Mouse (Mus musculus) kidney, postnatal 10 days (tissue): ENCODE measurements around the gene Vipr1.
"Not testable (repeated sequence)": the region's sequence is repeated elsewhere in the genome, so short reads cannot be mapped to it uniquely, and the experiment has no call there.

ENCODE experiments used
- DNase-seq: peaks from one replicate; pipeline ENCODE4 v3.0.0; 2021; ENCODE audit warnings: mixed read lengths

Vipr1 gene

DNA sequence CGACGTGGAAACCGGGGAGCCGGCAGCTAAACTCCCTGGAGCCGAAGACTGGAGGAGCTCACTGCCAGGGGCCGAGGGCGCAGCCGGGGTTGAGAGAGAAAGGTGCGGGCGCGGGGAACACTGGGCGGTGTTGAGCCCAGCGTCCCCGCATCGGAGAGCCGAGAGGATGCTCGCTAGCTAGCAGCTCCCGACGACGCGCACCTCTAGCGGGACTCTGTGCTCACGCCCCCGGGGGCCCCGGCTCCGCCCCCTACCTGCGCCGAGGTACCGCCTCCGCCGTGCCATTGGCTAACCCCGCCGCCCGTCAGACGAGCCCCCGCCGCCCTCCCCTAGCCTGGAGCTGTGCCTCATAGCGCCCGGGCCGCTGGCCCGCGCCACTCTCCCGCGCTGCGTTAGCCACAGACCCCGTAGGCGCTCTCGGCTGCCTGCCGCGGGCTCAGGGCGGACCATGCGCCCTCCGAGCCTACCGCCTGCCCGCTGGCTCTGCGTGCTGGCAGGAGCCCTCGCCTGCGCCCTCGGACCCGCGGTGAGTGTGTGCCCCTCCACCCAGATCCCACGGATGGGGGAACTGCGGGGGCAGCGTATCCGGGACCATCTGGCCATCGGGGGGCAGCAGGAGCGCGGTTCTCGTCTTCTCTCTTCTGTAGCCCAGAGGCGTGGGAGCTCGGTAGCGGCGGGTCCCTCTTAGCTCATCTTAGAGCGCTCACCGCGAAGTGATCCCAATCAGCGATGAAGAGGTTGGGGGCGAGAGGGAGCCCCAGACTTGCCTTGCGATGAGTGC lies at the start of gene Vipr1:
Gene Vipr1, plus strand, starts transcription at position 316 of the 781 bp plus-strand sequence.
- peak; percentile 81 for DNase-seq

DNA sequence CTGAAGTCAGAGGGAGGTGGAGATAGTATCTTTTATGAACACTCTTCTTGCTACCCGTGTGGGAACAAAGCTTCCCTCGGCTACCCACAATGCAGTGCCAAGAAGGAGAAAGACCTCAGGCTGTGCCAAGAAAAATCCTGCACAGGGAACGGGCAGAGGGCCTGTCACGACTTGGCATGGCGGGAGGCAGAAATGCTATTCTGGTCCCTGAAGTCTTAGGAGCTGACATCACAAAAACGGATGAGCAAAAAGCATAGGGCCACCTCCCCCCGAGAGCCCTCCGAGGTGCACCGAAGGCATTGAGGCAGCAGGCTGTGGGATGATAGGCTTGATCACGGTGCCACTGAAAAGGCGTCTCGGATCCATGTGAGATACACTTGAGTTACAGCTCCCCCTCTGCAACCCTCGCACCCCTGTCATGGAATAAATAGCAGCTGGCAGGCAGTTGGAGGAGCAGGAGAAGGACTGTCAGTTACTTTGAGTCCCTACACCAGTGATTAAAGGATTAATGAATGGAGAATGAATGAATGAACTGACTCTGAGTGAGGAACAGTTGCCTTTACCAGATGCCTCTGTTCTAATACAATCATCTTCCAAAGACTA lies 49.5 kb upstream of the Vipr1 start:
- DNase-seq, result no peak

DNA sequence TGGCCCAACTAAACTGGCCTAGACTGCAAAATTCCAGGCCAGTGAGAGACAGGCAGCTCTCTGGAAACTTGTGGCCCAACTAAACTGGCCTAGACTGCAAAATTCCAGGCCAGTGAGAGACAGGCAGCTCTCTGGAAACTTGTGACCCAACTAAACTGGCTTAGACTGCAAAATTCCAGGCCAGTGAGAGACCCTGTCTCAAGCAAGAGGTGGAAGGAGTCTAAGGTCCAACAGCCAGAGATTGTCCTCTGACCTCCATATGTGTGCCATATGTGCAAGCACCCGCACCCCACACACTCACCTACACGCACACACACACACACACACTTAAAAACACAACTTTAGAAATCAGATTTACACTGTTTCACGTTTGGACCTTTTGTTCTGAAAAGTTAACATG lies 48.7 kb upstream of the Vipr1 start:
- not testable (repeated sequence) for DNase-seq

DNA sequence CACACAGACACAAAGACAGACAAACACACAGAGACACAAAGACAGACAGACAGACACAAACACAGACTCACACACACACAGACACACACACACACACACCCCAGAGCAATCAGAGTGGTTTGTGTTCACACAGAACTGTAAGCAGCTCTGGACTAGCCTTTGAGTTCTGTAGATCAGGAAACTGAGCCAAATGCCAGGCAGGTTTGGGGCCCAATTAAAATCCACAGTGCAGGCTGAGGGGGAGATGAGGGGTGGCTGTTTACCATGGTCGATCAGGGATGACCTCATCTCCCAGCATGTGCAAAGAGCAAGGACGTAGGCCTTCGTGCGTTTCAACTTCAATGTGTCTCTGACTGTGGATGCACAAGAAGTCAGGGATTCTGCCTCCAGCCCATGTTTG lies 47.7 kb upstream of the Vipr1 start:
- no peak for DNase-seq

DNA sequence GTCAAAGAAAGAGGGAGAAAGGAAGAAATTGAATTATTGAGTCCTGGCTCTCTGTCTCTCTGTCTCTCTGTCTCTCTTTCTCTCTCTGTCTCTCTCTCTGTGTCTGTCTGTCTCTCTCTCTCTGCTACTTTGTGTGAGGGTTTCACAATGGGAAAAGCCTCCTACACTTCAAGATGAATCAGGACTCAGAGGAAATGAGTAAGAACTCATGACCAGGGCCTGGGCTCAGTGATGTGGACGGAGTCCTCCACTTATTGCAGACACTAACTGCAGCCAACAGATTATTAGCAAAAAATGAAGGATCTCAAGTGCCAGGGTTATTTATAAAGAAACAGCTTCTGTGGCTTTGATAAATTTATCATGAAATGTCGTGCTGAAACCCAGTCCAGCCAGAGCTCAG lies 44.4 kb upstream of the Vipr1 start:
- DNase-seq, result no peak

DNA sequence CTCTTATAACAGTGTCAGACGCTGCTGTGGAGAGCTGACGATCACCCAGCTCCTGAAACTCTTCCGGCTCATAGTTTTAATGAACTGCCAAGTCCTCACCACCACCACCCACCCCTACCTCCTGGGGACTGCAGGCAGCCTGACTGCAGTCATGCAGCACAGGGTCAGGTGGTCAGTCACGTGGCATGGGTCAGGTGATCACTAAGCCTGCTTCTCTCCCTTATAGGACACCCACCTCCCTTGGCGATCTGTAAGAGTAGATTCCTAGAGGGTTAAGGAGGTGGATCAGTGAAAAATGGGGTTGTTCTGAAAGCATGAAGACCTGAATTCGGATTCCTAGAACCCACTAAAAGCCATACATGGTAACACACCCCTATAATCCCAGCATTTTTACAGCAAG lies 43.0 kb upstream of the Vipr1 start:
- peak; percentile 27 for DNase-seq

DNA sequence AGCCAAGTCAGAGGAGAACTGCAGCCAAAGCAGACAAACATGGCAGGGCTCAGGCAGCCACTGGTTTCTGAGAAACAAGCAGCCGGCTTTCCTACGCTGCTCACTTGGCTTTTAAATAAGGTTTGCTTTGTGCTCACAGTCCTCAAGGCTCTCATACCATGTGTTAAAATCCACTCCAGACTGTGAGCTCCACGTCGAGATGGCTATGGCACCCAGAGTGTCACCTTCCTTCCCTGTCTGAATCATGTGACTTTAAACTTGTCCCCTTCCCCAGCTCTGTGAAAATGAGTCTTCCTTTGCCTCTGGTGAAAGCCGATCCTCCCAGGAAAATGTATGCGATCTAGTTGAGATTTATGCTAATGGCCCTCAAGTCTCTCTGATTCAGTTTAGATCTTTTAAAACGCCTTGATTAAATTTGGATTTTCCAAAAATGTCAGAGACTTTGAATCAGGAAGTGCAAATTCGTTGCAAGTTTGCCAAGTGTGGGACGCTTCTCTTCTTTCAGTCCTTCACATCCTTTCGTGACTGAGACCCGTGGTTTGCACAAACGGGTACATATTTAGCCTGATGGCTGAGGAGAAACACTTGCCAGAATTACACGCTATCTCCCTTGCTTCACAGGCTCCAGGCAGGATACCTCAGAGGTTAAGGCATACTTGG lies 42.2 kb upstream of the Vipr1 start:
- DNase-seq, result no peak

DNA sequence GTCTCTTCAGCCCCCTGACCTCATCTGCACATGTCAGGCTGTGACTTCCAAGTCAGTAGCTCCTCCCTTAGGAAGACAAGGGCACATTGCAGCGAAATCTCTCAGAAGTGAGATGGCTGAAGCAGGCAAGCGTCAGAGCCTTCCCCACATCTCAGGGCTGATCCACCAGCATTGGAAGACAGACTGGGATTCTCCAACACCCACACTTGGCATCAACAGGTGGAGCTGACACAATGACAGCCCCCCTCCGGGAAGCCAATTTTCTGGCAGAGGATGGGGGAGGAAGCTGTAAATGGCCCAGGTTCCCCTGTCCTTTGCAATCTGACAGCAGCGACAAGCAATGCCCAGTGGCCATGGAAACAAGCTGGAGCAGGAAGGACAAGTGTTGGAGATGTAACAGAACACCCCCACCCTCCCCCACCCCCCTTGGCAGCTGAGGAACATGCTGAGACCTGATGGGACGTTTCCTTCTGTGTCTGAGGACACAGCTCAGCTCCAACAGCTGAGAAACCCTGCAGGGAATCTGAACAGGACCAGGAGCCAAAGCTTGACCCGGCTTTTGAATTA lies 41.6 kb upstream of the Vipr1 start:
- peak; percentile 25 for DNase-seq

DNA sequence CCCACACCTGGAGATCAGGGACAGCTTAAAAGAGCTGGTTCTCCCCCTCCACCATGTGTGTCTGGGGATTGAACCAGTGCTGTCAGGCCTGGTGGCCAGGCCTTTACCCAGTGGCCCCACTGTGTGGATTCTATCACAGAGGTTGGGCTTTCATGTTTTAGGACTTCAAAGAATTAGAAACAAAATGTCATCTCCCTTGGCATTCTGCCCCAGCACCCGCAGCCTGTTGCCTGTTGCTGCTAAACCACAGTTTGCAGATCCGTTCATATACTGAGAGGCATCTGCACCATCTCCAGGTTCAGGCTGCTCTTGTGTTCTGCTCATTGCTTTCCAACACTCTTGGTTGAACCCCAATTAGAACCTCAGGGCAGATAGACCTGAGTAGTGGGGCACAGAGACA lies 40.1 kb upstream of the Vipr1 start:
- DNase-seq, result no peak

DNA sequence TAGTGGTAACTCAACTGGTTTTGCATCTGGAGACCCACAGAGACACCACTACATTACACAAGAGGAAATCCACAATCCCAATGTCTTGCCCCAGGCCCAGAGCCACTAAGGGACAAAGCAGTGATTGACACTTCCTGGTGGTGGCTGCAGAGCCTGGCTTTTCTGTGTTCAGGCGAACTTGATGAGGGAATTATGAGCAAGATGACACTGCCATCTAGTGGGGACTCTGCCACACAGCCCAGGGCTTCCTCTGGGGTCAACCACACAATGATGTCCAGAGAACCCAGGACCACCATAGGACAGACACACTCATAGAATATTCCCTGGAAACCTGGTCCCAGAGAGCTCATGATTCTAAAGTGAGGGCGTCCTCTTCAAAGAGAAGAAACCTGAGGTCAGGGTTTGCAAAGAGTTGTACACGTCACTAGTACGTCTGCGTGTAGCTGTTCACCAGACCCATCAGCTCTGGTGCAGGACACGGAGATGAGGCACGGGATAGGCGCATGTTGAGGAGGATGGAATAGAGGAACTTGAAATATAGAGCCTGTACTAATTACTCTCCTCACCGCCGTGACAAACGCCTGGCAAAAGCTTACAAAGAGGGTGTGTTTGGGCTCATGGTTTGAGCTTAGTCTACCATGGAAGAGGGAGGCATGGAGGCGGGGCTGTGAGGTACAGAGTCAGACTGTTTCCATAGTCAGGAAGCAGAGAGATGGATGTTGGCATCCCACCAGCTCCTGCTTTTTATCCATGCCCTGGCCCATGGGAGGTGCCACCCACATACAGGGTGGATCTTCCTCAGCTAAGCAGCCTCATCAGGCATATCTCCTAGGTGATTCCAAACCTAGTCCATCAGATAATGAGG lies 36.9 kb upstream of the Vipr1 start:
- DNase-seq, result peak; percentile 86

DNA sequence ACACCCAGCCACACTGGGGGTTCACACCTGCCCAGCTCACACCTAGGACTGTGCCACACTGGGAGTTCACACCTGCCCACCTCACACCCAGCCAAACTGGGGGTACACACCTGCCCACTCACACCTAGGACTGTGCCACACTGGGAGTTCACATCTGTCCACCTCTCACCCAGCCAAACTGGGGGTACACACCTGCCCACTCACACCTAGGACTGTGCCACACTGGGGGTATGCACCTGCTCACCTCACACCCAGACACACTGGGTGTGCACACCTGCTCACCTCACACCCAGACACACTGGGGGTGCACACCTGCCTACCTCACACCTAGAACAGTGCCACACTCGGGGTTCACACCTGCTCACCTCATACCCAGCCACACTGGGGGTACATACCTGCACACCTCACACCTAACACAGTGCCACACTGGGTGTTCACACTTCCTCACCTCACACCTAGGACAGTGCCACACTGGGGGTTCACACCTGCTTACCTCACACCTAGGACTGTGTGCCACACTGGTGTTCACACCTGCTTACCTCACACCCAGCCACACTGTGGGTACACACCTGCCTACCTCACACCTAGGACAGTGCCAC lies 35.9 kb upstream of the Vipr1 start:
- DNase-seq, result no peak

DNA sequence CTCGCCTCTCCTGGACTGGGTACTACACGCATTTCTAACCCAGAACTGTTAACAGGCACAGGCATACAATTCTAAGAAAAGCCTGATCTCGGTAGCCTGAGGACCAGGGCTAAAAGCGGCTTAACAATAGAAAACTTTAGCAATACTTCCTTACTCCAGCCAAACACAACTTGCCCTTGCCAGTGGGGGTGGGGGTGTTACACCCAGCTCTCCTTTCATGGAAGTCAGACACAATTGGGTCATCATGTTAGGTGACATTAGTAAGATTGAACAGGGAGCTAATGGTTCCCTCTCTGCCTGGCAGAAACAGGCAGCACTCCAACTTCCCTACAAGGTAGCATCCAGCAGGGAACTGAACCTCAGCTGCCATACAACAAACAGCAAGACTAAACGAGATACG lies 33.1 kb upstream of the Vipr1 start:
- DNase-seq, result no peak

DNA sequence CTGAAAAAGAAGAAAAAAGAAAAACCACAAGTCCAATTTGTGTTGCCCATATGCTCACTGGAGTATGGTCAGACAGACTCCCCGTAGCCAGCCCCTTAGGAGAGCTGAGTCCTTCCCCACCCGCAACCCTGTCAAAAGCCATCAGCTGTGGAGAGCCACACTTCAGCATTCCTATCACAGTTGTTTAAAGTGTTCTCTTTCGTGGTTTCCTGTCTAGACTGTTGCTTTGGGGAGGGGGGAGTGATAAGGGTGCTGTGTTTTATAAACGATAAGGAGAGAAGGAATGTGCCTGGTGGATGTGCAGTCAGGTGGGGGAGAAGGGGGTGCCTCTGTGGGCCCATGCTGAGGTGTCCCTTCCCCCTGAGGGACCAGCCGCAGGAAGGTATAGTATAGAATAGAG lies 29.3 kb upstream of the Vipr1 start:
- DNase-seq, result no peak

DNA sequence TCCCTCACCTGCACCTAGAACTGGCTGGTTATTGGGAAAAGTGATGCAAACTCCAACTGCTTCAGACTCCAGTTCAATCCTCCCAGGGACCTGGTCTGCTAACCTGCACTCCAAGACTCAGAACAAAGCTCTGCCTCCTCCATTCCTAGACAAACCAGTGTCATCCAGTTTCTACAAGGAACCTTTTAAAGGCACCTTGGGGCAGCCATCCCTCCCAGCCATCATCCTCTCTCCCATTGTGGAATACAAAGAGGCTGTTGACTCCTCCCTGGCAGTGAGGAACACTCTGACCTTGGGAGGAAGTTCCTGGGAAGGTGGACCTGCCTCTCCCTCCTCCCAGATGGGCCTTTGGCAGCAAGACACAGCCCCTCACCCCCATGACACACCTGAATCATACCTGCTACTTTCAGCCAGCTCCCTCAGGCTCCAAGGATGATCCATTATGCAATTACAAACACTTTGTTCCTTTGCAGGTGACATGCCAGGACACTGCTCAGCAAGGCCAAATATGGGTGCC lies 28.2 kb upstream of the Vipr1 start:
- no peak for DNase-seq

DNA sequence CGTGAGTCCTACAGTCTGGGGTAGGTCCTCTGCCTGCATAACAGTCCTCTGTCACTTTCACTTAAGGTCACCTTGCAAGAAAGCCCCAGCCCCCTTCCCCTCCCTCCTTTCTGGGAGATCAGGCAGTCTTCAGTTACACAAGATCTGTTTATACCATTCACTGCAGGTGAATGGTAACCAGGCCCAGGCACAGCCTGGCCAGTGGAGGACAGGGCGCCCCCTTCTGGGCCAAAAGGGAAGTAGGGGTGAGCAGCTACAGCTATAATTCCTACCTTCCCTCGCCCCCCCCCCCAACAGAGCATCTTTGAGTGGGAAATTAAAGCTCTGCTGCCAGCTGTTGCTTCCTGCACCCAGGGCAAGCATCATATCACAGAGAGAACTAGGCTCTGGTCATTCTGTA lies 26.0 kb upstream of the Vipr1 start:
- no peak for DNase-seq

DNA sequence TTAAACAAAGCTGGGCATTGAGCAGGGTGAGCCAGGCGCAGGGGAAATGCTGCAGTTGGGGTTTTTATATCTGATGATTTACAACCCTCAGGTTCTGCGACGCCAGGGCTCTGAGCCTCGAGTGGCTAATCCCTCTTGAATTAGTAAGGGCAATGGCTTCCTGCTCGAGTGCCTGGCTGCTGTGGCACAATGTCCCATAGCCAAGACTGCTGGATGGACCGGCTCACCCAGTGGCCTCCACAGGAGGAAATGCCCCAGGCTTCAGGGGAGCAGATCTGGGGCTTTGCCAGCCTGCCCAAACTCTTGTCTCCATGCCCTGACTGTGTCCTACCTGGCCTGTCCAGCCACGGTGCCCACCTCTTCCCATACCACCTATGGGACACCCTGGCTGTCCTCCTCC lies 23.1 kb upstream of the Vipr1 start:
- DNase-seq, result no peak

DNA sequence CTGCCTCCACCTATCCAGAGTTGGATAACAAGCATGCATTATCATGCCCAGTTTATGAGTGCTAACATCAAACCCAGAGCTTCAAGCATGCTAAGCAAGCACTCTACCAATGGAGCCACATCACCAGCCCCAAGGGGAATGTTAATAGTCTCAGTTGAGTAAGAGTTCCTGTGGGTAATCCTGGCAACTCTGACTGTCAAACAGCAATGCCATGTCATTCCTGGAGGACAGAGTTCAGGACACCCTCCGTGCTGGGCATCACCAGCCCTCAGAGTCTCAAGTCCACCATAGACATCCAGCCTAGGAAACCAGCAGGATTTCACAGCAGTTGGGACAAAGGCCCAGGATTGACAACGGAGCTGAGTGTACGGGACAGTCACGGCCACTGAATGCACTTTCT lies 19.3 kb upstream of the Vipr1 start:
- DNase-seq, result no peak

DNA sequence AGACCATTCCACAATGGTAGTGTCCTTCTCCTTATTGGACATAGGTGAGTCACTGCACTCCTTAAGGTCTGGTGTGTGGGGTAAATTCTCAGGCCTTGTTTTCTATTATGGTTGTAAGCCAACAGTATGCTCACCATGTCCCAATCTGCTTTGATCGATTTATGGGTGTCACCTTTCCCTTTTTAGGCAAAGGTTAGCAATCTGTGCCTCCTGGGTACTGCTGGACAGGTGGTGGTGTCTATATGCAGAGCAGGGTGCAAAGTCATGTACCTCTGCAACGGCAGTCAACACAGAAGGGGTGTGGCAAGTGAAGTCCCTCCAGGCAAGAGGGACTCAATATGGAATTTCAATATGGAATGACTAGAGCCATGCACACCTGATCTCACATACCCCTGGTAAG lies 17.6 kb upstream of the Vipr1 start:
- no peak for DNase-seq

DNA sequence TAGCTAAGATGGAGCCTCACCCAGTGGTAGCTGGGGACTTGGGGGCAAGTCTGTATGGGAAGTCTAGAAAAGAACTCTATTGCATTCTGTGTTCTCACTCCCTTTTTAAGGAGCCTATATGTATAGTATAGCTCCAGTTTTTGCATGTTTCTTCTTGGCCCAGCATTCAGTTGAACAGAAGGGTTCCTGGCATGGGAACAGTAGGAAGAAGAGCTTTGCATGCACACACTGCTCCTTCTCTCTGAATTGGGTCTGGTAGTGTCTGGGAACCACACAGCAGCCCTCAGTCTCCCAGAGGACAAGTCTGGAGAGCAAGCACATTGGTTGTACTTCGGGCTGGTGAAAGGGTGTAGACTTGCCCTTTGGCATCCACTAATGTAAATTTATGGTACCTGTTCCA lies 11.9 kb upstream of the Vipr1 start:
- no peak for DNase-seq

DNA sequence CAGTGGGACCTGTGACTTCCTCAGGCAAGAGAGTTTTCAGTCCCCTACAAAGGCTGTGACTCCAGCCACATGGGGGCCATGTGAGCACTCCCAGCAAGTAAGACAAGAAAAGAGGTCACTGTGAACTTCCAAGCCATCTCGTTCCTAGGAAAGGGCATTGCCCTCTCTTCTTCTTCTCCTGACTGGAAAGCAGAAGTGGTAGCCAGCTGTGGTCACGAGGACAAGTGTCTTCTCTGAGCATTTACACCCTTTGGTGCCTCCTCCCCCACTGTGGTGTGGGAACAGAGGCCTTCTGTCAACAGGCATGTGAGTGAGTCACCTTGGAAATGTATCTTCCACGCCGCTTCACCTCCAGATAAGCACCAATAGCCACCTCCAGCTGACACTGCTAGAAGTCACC lies 10.6 kb upstream of the Vipr1 start:
- DNase-seq, result no peak

DNA sequence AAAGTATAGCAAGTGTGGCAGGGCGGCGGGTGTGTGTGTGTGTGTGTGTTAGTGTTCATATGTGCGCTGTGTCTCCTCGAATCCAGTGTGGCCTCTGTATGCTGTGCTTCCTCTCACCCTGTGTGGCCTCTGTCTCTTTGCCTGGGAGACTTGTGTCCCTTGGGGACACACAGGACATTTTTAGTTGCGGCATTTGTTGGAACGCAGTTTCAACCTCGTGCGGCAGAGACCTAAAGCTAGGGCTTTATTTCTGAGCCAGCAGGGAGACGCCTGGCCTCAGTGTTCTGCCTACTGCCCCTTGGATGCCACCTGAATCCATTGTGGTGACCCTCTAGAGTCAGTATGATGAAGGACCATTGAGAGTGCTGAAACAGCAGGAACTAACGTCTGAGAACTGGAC lies 9.6 kb upstream of the Vipr1 start:
- DNase-seq, result no peak

DNA sequence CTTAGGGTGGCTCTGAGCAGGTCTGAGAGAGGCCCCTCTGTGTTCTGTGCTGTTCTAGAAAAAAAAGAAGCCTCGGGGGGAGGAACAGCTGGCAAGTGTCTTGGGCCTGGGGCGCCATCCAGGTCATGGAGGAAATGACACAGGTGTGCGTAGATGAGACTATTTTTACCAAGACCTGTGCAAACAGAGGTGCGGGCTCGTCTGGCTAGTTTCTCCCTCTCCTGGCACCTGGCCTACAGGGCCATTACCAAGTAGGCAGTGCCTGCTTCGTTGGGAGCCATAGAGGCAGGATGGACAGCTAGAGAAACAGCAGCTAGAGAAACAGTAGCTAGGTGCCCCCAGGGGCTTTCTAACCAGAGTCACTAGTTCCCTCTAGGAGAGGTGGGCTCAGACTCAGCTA lies 9.2 kb upstream of the Vipr1 start:
- DNase-seq, result no peak
